Mouse (Mus musculus): Measurements from ENCODE around the gene Tbcd. TPM values are rescaled to one million over a fixed set of nuclear protein-coding genes. Genes with fewer than 3 reads are reported as not detected.

Gene Tbcd
- polyA plus RNA-seq (2014; fragmentation: Illumina TruSeq; extraction: RNeasy Lipid Tissue Mini Kit (QIAGEN cat#74804)), result 30.1 TPM

DNA sequence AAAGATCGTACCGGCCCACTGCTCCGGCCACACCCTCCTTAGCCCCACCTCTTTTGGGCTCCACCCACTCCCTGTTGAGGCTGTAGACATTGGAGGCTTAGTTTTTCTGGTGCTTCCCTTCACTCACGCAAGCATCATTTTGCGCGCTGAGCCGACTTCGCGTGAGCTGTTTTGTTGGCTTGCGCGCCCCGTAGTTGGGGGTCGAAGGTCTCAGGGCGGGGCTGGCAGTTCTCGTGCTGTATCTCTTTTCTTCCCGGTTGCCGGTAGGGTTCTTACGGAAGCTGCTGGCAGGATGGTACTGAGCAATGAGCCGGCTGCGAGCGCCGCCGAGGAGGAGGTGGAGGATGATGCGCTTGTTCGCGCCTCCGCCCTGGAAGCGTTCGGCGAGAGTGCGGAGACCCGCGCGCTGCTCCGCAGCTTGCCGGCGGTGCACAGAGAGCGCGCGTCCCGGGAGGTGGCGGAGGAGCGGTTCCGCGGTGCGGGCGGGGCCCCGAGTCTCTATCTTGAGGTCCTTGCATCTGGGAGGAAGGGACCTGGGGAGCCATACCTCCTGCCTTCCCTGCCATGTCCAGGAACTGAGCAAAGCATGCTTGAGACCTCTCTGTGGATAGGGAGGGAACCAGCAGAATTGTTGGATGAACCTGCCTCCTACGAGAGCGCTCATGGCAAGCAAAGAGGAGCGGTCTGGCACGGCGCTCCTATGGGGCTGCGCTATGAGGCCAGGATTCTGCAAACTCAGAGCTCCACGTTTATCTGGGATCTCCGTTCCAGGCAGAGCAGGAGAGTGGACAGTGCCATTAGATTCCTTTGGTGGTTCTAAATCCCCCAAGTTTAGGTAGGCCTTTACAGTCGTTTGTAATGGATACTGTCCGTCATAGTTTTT lies at the start of gene Tbcd:
TSS of gene Tbcd (plus strand) at position 197 of the 883 bp plus-strand sequence.

DNA sequence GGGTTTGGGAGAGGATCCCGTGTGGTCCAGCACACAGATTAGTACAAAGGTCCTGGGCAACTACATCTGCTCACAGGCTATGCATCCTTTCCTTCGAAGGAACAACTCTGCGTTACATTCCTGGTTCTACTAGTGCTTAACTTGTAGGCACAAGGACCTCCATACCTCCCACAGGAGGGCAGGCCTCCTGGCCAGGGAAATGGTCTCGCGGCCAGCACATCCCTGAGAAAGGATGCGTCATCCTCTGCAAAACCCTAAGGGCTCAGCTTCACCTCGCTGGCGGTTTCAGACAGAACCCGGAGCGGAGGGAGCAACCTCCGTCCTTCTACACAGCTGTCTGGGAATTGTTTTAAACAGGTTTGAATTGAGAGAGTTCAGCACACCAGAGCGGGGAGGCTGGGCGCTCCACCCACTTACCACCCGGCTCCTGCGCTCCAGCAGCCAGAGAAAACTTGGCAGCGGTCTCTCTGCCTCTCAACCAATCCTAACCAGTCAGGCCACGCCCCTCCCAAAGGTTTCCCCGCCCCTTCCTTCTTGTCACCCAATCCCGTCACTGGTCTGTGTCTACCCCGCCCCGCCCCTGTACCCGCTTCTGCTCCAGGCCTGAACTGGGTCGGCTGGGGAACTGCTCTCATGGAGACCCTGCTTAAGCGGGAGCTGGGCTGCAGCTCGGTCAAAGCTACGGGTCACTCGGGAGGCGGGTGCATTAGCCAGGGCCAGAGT lies 30.8 kb upstream of the Tbcd start, which contains the start of gene Fn3krp:
TSS of gene Fn3krp (plus strand) at position 572 of the 723 bp plus-strand sequence.

DNA sequence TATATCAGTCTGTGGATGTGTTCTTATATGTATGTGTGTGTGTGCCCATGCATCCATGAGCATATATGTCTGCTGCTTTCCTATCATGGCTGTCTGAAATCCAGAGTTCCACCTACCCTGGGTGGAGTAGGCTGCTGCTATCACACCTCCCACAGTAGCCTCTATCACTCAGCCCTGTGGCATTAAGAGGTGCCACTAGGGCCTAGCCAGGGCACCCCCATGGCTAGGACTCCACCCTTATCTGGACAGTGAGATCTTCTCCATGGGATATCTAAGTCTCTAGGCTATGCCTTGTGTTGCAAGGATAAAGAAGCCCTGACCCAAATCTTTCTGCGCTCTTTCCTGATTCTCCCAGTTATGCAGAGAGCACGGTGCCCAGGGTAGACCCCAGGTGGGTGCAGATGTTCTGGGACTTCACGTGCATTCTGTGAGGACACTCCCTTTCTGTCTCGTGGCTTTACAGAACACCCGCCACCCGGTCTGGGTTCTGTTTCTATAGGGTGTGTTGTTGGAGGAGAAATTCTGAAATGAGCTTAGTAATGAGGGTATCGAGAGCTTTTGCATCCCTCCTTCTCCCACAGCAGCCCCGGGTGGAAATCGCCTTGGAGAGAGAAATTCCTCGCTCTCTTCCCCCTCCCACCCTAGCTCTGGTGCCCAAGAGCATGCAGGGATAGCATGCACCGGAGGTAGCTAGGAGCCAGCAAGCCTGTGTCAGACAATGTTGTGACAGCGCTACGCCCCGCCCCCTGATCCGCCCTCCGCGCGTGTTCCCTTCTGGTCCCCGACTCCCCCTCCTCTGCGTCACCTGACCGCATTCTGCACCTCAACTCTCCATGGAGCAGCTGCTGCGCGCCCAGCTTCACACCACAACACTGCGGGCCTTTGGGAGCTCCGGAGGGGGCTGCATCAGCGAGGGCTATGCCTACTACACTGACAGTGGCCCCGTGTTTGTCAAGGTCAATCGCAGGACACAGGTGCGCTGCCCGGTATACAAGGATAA lies 17.3 kb upstream of the Tbcd start, which contains the start of gene Fn3k:
TSS of gene Fn3k (plus strand) at position 758 of the 1,000 bp plus-strand sequence.

DNA sequence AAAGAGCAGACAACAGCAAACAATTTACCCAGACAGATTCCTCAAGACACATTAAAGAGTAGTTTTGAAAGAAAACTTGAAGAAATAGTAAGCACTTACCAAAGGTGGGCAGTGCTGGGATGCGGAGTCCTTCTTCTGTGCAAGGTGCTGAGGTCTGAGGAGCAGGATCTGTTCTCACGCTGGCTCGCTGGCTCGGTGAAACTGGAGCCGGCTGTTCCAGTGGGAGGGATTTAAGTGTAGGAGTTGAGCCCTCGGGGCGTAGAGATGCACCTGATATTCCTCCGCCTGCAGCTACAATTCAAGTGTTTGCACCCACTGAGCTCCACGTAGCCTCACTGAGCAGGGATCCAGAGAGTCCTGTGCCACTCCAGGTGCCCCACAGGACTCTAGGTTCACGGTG lies 67.4 kb downstream of the Tbcd start, which contains the start of gene Zfp750:
TSS of gene Zfp750 (minus strand) at position 203 of the 400 bp plus-strand sequence.

Other genes with a start within 250 kb of the Tbcd start
- gene Hexdc, start 247.5 kb upstream of the Tbcd start, polyA plus RNA-seq (2014; fragmentation: Illumina TruSeq; extraction: RNeasy Lipid Tissue Mini Kit (QIAGEN cat#74804)), result 16.2 TPM
- 2.3 TPM for gene Ogfod3, start 247.2 kb upstream of the Tbcd start, polyA plus RNA-seq (2014; fragmentation: Illumina TruSeq; extraction: RNeasy Lipid Tissue Mini Kit (QIAGEN cat#74804))
- gene Cybc1, start 222.6 kb upstream of the Tbcd start, polyA plus RNA-seq (2014; fragmentation: Illumina TruSeq; extraction: RNeasy Lipid Tissue Mini Kit (QIAGEN cat#74804)), result 11.0 TPM
- 12.8 TPM for gene Narf, start 214.7 kb upstream of the Tbcd start, polyA plus RNA-seq (2014; fragmentation: Illumina TruSeq; extraction: RNeasy Lipid Tissue Mini Kit (QIAGEN cat#74804))
- 24.7 TPM for gene Foxk2, start 192.0 kb upstream of the Tbcd start, polyA plus RNA-seq (2014; fragmentation: Illumina TruSeq; extraction: RNeasy Lipid Tissue Mini Kit (QIAGEN cat#74804))
- 109 TPM for gene Wdr45b, start 97.5 kb upstream of the Tbcd start, polyA plus RNA-seq (2014; fragmentation: Illumina TruSeq; extraction: RNeasy Lipid Tissue Mini Kit (QIAGEN cat#74804))
- 4.2 TPM for gene Rab40b, start 63.7 kb upstream of the Tbcd start, polyA plus RNA-seq (2014; fragmentation: Illumina TruSeq; extraction: RNeasy Lipid Tissue Mini Kit (QIAGEN cat#74804))
- 12.8 TPM for gene Fn3krp, start 30.5 kb upstream of the Tbcd start, polyA plus RNA-seq (2014; fragmentation: Illumina TruSeq; extraction: RNeasy Lipid Tissue Mini Kit (QIAGEN cat#74804))
- gene Fn3k, start 17.0 kb upstream of the Tbcd start, polyA plus RNA-seq (2014; fragmentation: Illumina TruSeq; extraction: RNeasy Lipid Tissue Mini Kit (QIAGEN cat#74804)), result 0.63 TPM
- gene Zfp750, start 67.4 kb downstream of the Tbcd start, polyA plus RNA-seq (2014; fragmentation: Illumina TruSeq; extraction: RNeasy Lipid Tissue Mini Kit (QIAGEN cat#74804)), result 2.9 TPM
- 4.2 TPM for gene B3gntl1, start 221.2 kb downstream of the Tbcd start, polyA plus RNA-seq (2014; fragmentation: Illumina TruSeq; extraction: RNeasy Lipid Tissue Mini Kit (QIAGEN cat#74804))
- 7.8 TPM for gene Metrnl, start 249.6 kb downstream of the Tbcd start, polyA plus RNA-seq (2014; fragmentation: Illumina TruSeq; extraction: RNeasy Lipid Tissue Mini Kit (QIAGEN cat#74804))

Measured in ovary, adult 10 weeks (tissue).